Mouse (Mus musculus) CD4-positive naive resting alpha-beta T cell, adult 76 days (primary cell): ENCODE results near the gene Pdxdc1. TPM values are rescaled to one million over a fixed set of nuclear protein-coding genes. Genes with fewer than 3 reads are reported as not detected.

Experiments used
- total RNA-seq: library from RNA; stranded (reverse); gene quantifications from one replicate; pipeline ENCODE4 v1.2.4, GENCODE M21; 2023

The Pdxdc1 gene
- total RNA-seq: 76.5 TPM

GRCm38 (mm10) chr16:13902888-13903483 lies at the start of gene Pdxdc1, which contains the start of gene Mpv17l:
TSS of gene Pdxdc1 (minus strand) at chr16:13903131.
TSS of gene Mpv17l (plus strand) at chr16:13903161.

GRCm38 (mm10) chr16:13818560-13819393 lies 84.2 kb downstream of the Pdxdc1 start, which contains the start of gene Ntan1:
TSS of gene Ntan1 (plus strand) at chr16:13818845.

Other genes starting within 250 kb of the Pdxdc1 start
- gene Parn, start 235.0 kb downstream of the Pdxdc1 start, total RNA-seq: 39.3 TPM
- gene Bfar, start 231.3 kb downstream of the Pdxdc1 start, total RNA-seq: 58.3 TPM
- gene 3110001I22Rik, start 231.2 kb downstream of the Pdxdc1 start, total RNA-seq: 32.8 TPM
- not detected for gene Pla2g10, start 172.1 kb downstream of the Pdxdc1 start, total RNA-seq
- 34.9 TPM for gene Rrn3, start 122.4 kb downstream of the Pdxdc1 start, total RNA-seq
- gene Ntan1, start 84.3 kb downstream of the Pdxdc1 start, total RNA-seq: 63.0 TPM
- gene Mpv17l, start within 50 bp of the Pdxdc1 start, total RNA-seq: 1.8 TPM
- gene 2900011O08Rik, start 83.5 kb upstream of the Pdxdc1 start, total RNA-seq: not detected
- gene Ifitm7, start 83.8 kb upstream of the Pdxdc1 start, total RNA-seq: not detected